In genomic region chr13:108821270-108821669, GRCm38 (mm10) we compare ENCODE assay signal across 19 mouse cellular contexts.
A peak's percentile ranks its signal among the peaks of the same experiment; 100 is the strongest.
DNase-seq lines count a peak whose midpoint lies in the region; ATAC-seq and TF ChIP-seq lines count a peak whose summit lies in the region.
"Had no signal": no experiment of that assay in that cellular context is flagged by ENCODE, and none has a peak within 500 bp of the region (broad histone marks: within the 10 kb centered on the region; RNA-seq: fewer than 3 reads in every experiment).

No protein-coding gene starts in this region.

- H3K27me3 ChIP-seq in cerebellum, adult 2 months (ENCODE audit: control insufficient read depth, insufficient read depth, low read length), result no peaks in the 10 kb centered on the region
- H3K27me3 ChIP-seq in limb, embryonic 12.5 days, result no peaks in the 10 kb centered on the region
- H3K27me3 ChIP-seq in limb, embryonic 10.5 days (ENCODE audit: low read depth, poor library complexity, severe bottlenecking), result no peaks in the 10 kb centered on the region
- H3K27me3 ChIP-seq: embryonic facial prominence, embryonic 13.5 days; embryonic facial prominence, embryonic 15.5 days; forebrain, embryonic 12.5 days had no signal

- no peak overlapping the region for H3K9ac ChIP-seq in limb, embryonic 12.5 days (replicated peaks)
- H3K9ac ChIP-seq: embryonic facial prominence, embryonic 13.5 days; embryonic facial prominence, embryonic 15.5 days; forebrain, embryonic 12.5 days had no signal

- no peak overlapping the region for H3K27ac ChIP-seq in cerebellum, adult 2 months (ENCODE audit: insufficient read depth, low read length)
- H3K27ac ChIP-seq in limb, embryonic 12.5 days, result 0 out of 2 replicates have a peak overlapping the region, but pooled peaks have one; percentile 7
- H3K27ac ChIP-seq in limb, embryonic 10.5 days, result no peak overlapping the region
- H3K27ac ChIP-seq: embryonic facial prominence, embryonic 13.5 days; embryonic facial prominence, embryonic 15.5 days; forebrain, embryonic 10.5 days; forebrain, embryonic 12.5 days had no signal

- no peak for TF ChIP-seq POLR2A in cerebellum, adult 2 months (IDR thresholded peaks at IDR 0.05; ENCODE audit: borderline replicate concordance, insufficient read depth, low read length)

- WGBS in cerebellum, adult 2 months, result 82% methylated on average over 7 of the region's 7 CpGs
- WGBS in limb, embryonic 12.5 days, result 83% methylated on average over 7 of the region's 7 CpGs
- 92% methylated on average over 7 of the region's 7 CpGs for WGBS in limb, embryonic 10.5 days

- H3K4me2 ChIP-seq in limb, embryonic 12.5 days, result no peak overlapping the region
- H3K4me2 ChIP-seq: embryonic facial prominence, embryonic 13.5 days; embryonic facial prominence, embryonic 15.5 days; forebrain, embryonic 12.5 days had no signal

- TF ChIP-seq CTCF in cerebellum, adult 2 months (IDR thresholded peaks at IDR 0.05; ENCODE audit: borderline replicate concordance, insufficient read depth, low read depth, low read length), result no peak

- peaks cover 2% of the 10 kb centered on the region; the same call in 1 of the 2 replicates for H3K4me1 ChIP-seq in cerebellum, adult 2 months (ENCODE audit: control insufficient read depth, insufficient read depth, low read length)
- no peaks in the 10 kb centered on the region for H3K4me1 ChIP-seq in limb, embryonic 12.5 days (replicated peaks)
- no peaks in the 10 kb centered on the region for H3K4me1 ChIP-seq in limb, embryonic 10.5 days
- H3K4me1 ChIP-seq: embryonic facial prominence, embryonic 13.5 days; embryonic facial prominence, embryonic 15.5 days; forebrain, embryonic 10.5 days; forebrain, embryonic 12.5 days had no signal

- no peak overlapping the region for H3K4me3 ChIP-seq in cerebellum, adult 2 months (replicated peaks; ENCODE audit: insufficient read depth, low read depth, low read length)
- H3K4me3 ChIP-seq in limb, embryonic 12.5 days (replicated peaks), result no peak overlapping the region
- H3K4me3 ChIP-seq in limb, embryonic 10.5 days, result no peak overlapping the region
- H3K4me3 ChIP-seq: embryonic facial prominence, embryonic 13.5 days; embryonic facial prominence, embryonic 15.5 days; erythroblast, embryonic 14.5 days; forebrain, embryonic 10.5 days; forebrain, embryonic 12.5 days had no signal

- H3K36me3 ChIP-seq in limb, embryonic 12.5 days, result no peaks in the 10 kb centered on the region
- H3K36me3 ChIP-seq in limb, embryonic 10.5 days, result no peaks in the 10 kb centered on the region
- H3K36me3 ChIP-seq: embryonic facial prominence, embryonic 13.5 days; embryonic facial prominence, embryonic 15.5 days; forebrain, embryonic 10.5 days; forebrain, embryonic 12.5 days had no signal

- no peak for ATAC-seq in limb, embryonic 12.5 days (ENCODE audit: insufficient number of reproducible peaks, insufficient read depth, low FRiP score, low TSS enrichment, low read depth)
- ATAC-seq: forebrain, embryonic 14.5 days; forebrain, embryonic 16.5 days had no signal

- H3K9me3 ChIP-seq in limb, embryonic 12.5 days, result no peaks in the 10 kb centered on the region
- no peaks in the 10 kb centered on the region for H3K9me3 ChIP-seq in limb, embryonic 10.5 days (replicated peaks)
- H3K9me3 ChIP-seq: embryonic facial prominence, embryonic 13.5 days; embryonic facial prominence, embryonic 15.5 days; forebrain, embryonic 10.5 days; forebrain, embryonic 12.5 days had no signal

- DNase-seq in adrenal gland, postnatal 10 days, result peak; percentile 18
- DNase-seq in adrenal gland, postnatal 4 days (ENCODE audit: low spot score in 2 of 2), result no peak
- peak; percentile 44 to 59 for DNase-seq in cerebellum, postnatal 10 days
- no peak for DNase-seq in cerebellum, adult 2 months
- DNase-seq in limb, embryonic 10.5 days (ENCODE audit: low spot score), result no peak
- DNase-seq: adrenal gland, postnatal 36 days; cerebellum, adult 11 months; cerebellum, adult 18-20 months; cerebellum, adult 9-10 months; cerebellum, postnatal 25 days; embryo, embryonic 11 days had no signal

Comparison
In these comparisons a context has a peak if more than half of its experiments do, and no peak if none do; other contexts are left out.
1. DNase-seq: peak in adrenal gland, postnatal 10 days (single experiment) and cerebellum, postnatal 10 days (2 of 2); none in adrenal gland, postnatal 4 days (0 of 2), cerebellum, adult 2 months (0 of 2) and limb, embryonic 10.5 days (single experiment).